Mouse (Mus musculus) hindbrain, embryonic 14.5 days (tissue): ENCODE results near the gene Grin3b. TPM values are rescaled to one million over a fixed set of nuclear protein-coding genes. Genes with fewer than 3 reads are reported as not detected.
A peak's percentile ranks its signal among the peaks of the same experiment; 100 is the strongest.

ENCODE experiments used
- ATAC-seq: fragments of 200-750 bp; cut with Nextera tagmentation; 2 replicates; pipeline ENCODE4 v1.8.0; 2017; ENCODE audit warnings: moderate number of reproducible peaks, mild to moderate bottlenecking, moderate TSS enrichment, moderate library complexity; ENCODE audit not compliant: low FRiP score
- DNase-seq: peaks from one replicate; pipeline ENCODE4 v3.0.0-alpha.2; 2015; ENCODE audit warnings: low spot score
- H3K27ac ChIP-seq: fragments of 300-500 bp; sonication (generic); 2 replicates; pipeline ENCODE4 v1.5.1; 2014; ENCODE audit warnings: mild to moderate bottlenecking, moderate library complexity
- H3K27me3 ChIP-seq: fragments of 300-500 bp; sonication (generic); 2 replicates; pipeline ENCODE4 v1.6.1; 2014; ENCODE audit warnings: mild to moderate bottlenecking, low read length, mixed read lengths; ENCODE audit not compliant: control insufficient read depth, insufficient read depth
- H3K36me3 ChIP-seq: fragments of 300-500 bp; sonication (generic); replicated peaks from 2 replicates; pipeline ENCODE4 v1.6.1; 2014; ENCODE audit not compliant: control insufficient read depth, insufficient read depth
- H3K4me1 ChIP-seq: fragments of 300-500 bp; sonication (generic); replicated peaks from 2 replicates; pipeline ENCODE4 v1.6.1; 2014; ENCODE audit warnings: antibody characterized with exemption, low read length, mixed read lengths; ENCODE audit not compliant: control insufficient read depth, insufficient read depth
- H3K4me2 ChIP-seq: fragments of 300-500 bp; sonication (generic); replicated peaks from 2 replicates; pipeline ENCODE4 v1.6.1; 2014; ENCODE audit warnings: mild to moderate bottlenecking, moderate library complexity
- H3K4me3 ChIP-seq: fragments of 300-500 bp; sonication (generic); replicated peaks from 2 replicates; pipeline ENCODE4 v1.5.1; 2014; ENCODE audit warnings: mild to moderate bottlenecking, low read length
- H3K9ac ChIP-seq: fragments of 300-500 bp; sonication (generic); 2 replicates; pipeline ENCODE4 v1.6.1; 2014
- H3K9me3 ChIP-seq: fragments of 300-500 bp; sonication (generic); 2 replicates; pipeline ENCODE4 v1.6.1; 2016; ENCODE audit warnings: low read length; ENCODE audit not compliant: control insufficient read depth
- WGBS: fragments of 180-500 bp; shearing (Covaris S2); extraction: QIAGEN DNeasy Blood & Tissue Kit; methylation state at CpG from one replicate; pipeline ENCODE4 v1.1.7; 2014; 5-methylcytosine and 5-hydroxymethylcytosine counted together
- polyA plus RNA-seq: library from polyadenylated mRNA; unstranded; fragments of >200 nt; fragmentation: Nextera tagmentation; extraction: Ambion mirVana; gene quantifications from 2 replicates; pipeline ENCODE4 v1.2.1, GENCODE M21; 2014

Gene Grin3b
- polyA plus RNA-seq, 1 experiment from 2014 or later: 0.33 TPM

DNA sequence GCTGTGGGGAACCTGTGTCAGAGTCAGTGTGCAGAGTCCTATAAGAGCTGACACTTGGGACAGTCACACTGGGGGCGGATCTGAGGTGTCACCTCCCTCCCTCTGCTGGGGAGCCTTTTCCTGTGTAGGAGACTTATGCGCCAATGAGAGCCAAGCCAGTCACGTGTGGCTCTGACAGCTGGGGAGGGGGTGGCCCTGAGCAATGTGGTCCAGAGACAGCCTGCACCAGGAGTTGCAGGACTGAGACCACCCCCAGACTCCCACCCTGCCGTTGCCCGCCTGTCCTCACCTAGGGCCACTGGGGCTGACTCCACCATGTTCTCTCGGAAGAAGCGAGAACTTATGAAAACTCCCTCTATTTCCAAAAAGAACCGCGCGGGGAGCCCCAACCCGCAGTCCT, 46.0 kb downstream of the Grin3b start, which contains the start of gene Arhgap45:
Arhgap45 (plus strand) TSS at position 143 of the 400 bp plus-strand sequence.
- ATAC-seq: no peak
- peaks cover 6% of the 10 kb centered on the region for H3K9me3 ChIP-seq
- peaks cover 8% of the 10 kb centered on the region; the same call in 1 of the 2 replicates for H3K36me3 ChIP-seq
- no peaks in the 10 kb centered on the region for H3K4me1 ChIP-seq
- DNase-seq: no peak
- no peak within 1 kb of the TSS for H3K27ac ChIP-seq
- 72% methylated on average over 11 of the region's 11 CpGs for WGBS
- no peak within 1 kb of the TSS for H3K4me2 ChIP-seq
- no peak within 1 kb of the TSS for H3K9ac ChIP-seq
- no peak within 1 kb of the TSS for H3K4me3 ChIP-seq
- H3K27me3 ChIP-seq: peaks cover 69% of the 10 kb centered on the region

GRCm38 (mm10) chr10:80016931-80017330, 46.4 kb downstream of the Grin3b start:
- Histone ChIP-seq H3K9ac (no peak overlapping the region), H3K27me3 (peaks cover 65% of the 10 kb centered on the region), H3K36me3 (peaks cover 4% of the 10 kb centered on the region; the same call in 1 of the 2 replicates), H3K4me3 (no peak overlapping the region), H3K4me1 (no peaks in the 10 kb centered on the region), H3K9me3 (peaks cover 1% of the 10 kb centered on the region; the same call in 1 of the 2 replicates), H3K4me2 (no peak overlapping the region), H3K27ac (no peak overlapping the region)
- 89% methylated on average over 10 of the region's 10 CpGs for WGBS
- DNase-seq: no peak
- ATAC-seq: no peak

GRCm38 (mm10) chr10:80017361-80017760, 46.8 kb downstream of the Grin3b start:
- Histone ChIP-seq H3K9ac (no peak overlapping the region), H3K4me1 (no peaks in the 10 kb centered on the region), H3K27ac (no peak overlapping the region), H3K4me3 (no peak overlapping the region), H3K27me3 (peaks cover 61% of the 10 kb centered on the region), H3K9me3 (no peaks in the 10 kb centered on the region), H3K36me3 (no peaks in the 10 kb centered on the region), H3K4me2 (no peak overlapping the region)
- ATAC-seq (no peak), DNase-seq (no peak)
- 81% methylated on average over 3 of the region's 3 CpGs for WGBS

GRCm38 (mm10) chr10:80017771-80018170, 47.3 kb downstream of the Grin3b start:
- 81% methylated on average over 14 of the region's 14 CpGs for WGBS
- DNase-seq (no peak), ATAC-seq (no peak)
- H3K36me3 ChIP-seq: no peaks in the 10 kb centered on the region
- H3K4me2 ChIP-seq: no peak overlapping the region
- H3K9me3 ChIP-seq: no peaks in the 10 kb centered on the region
- H3K4me3 ChIP-seq: no peak overlapping the region
- no peaks in the 10 kb centered on the region for H3K4me1 ChIP-seq
- no peak overlapping the region for H3K9ac ChIP-seq
- H3K27ac ChIP-seq: no peak overlapping the region
- H3K27me3 ChIP-seq: peaks cover 57% of the 10 kb centered on the region

GRCm38 (mm10) chr10:80018739-80019297, 48.3 kb downstream of the Grin3b start:
- Histone ChIP-seq H3K4me2 (no peak overlapping the region), H3K27me3 (peaks cover 46% of the 10 kb centered on the region)
- WGBS: 14% methylated on average over 13 of the region's 15 CpGs

GRCm38 (mm10) chr10:80019471-80020131, 49.1 kb downstream of the Grin3b start:
- 4% methylated on average over 20 of the region's 20 CpGs for WGBS
- Histone ChIP-seq H3K36me3 (no peaks in the 10 kb centered on the region), H3K9me3 (no peaks in the 10 kb centered on the region), H3K9ac (peak overlapping the region; percentile 36; the same call in 1 of the 2 replicates), H3K4me1 (no peaks in the 10 kb centered on the region), H3K4me2 (no peak overlapping the region; the same call in 1 of the 2 replicates), H3K27ac (no peak overlapping the region), H3K4me3 (no peak overlapping the region), H3K27me3 (peaks cover 38% of the 10 kb centered on the region)
- DNase-seq: no peak
- ATAC-seq: no peak

More at GRCm38 (mm10) chr10:80018739-80019297, 48.3 kb downstream of the Grin3b start:
- no peak overlapping the region for H3K4me3 ChIP-seq
- DNase-seq (no peak), ATAC-seq (no peak)
- no peaks in the 10 kb centered on the region for H3K36me3 ChIP-seq
- no peak overlapping the region for H3K9ac ChIP-seq
- H3K9me3 ChIP-seq: no peaks in the 10 kb centered on the region
- H3K27ac ChIP-seq: no peak overlapping the region
- no peaks in the 10 kb centered on the region for H3K4me1 ChIP-seq

DNA sequence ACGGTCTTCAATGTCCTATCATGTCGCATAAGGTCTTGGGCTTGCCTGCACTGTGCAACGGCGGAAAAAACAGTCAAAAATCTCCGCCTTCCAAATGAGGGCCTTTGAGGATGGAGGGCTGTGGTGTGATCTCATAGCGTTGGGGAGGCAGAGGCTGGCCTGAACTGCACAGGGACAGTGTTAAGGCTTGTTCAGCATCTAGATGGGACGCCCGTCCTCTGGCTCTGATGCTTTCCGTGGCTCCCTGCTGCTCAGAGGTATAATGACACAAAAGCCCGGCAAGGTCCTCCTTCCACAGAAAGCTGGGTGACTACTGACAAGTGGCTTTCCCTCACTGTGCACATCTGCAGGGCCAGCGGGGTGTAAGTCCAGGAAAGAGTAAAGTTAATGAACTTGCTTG, 49.7 kb downstream of the Grin3b start:
- peaks cover 33% of the 10 kb centered on the region for H3K27me3 ChIP-seq
- H3K9ac ChIP-seq: no peak overlapping the region
- ATAC-seq (no peak), DNase-seq (no peak)
- WGBS: 24% methylated on average over 11 of the region's 11 CpGs
- H3K9me3 ChIP-seq: no peaks in the 10 kb centered on the region
- no peak overlapping the region; the same call in 1 of the 2 replicates for H3K4me2 ChIP-seq
- H3K4me1 ChIP-seq: no peaks in the 10 kb centered on the region
- no peaks in the 10 kb centered on the region for H3K36me3 ChIP-seq
- no peak overlapping the region for H3K27ac ChIP-seq
- H3K4me3 ChIP-seq: no peak overlapping the region

DNA sequence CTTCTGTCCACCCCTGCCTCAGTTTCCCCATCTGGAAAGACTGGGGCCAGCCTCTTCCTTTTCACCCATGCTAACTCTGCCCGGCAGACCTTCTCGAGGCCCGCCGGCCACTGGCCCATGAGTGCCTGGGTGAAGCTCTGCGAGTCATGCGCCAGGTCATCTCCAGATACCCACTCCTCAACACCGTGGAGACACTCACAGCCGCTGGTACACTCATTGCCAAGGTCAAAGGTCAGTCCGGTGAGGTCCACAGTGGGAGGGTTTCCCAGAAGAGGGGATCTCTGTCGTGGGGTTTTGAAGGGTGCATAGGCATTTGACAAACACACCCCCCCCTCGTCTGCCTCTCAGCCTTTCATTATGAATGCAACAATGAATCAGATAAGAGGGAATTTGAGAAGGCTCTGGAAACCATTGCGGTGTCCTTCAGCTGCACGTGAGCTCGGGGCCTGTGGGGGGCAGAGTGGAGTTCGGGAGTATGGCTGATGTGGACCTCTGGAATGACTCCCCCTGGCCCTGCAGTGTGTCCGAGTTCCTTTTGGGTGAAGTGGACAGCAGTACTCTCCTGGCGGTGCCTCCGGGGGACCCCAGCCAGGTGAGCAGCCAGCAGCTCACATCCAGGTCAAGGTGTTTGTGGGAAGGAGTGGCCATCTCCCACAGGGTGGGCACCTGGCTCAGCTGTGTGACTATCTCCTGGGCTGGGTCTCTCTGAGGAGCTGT, 50.2 kb downstream of the Grin3b start:
- Histone ChIP-seq H3K27me3 (peaks cover 27% of the 10 kb centered on the region), H3K36me3 (no peaks in the 10 kb centered on the region), H3K4me2 (no peak overlapping the region), H3K4me3 (no peak overlapping the region), H3K9ac (no peak overlapping the region), H3K27ac (no peak overlapping the region), H3K9me3 (no peaks in the 10 kb centered on the region), H3K4me1 (no peaks in the 10 kb centered on the region)
- WGBS: 86% methylated on average over 18 of the region's 18 CpGs
- ATAC-seq (no peak), DNase-seq (no peak)

GRCm38 (mm10) chr10:80021320-80021641, 50.8 kb downstream of the Grin3b start:
- H3K9me3 ChIP-seq: no peaks in the 10 kb centered on the region
- ATAC-seq (no peak), DNase-seq (no peak)
- H3K4me2 ChIP-seq: no peak overlapping the region
- H3K9ac ChIP-seq: no peak overlapping the region
- no peak overlapping the region for H3K4me3 ChIP-seq
- H3K27me3 ChIP-seq: peaks cover 23% of the 10 kb centered on the region
- 92% methylated on average over 13 of the region's 13 CpGs for WGBS
- H3K27ac ChIP-seq: no peak overlapping the region
- H3K4me1 ChIP-seq: no peaks in the 10 kb centered on the region
- H3K36me3 ChIP-seq: no peaks in the 10 kb centered on the region
